Mouse (Mus musculus) liver (tissue): Measurements from ENCODE around the gene Olfr794.

Experiments
- DNase-seq: peaks from one replicate; pipeline ENCODE4 v3.0.0-alpha.2; 2020; ENCODE audit warnings: mixed read lengths

The Olfr794 gene

DNA sequence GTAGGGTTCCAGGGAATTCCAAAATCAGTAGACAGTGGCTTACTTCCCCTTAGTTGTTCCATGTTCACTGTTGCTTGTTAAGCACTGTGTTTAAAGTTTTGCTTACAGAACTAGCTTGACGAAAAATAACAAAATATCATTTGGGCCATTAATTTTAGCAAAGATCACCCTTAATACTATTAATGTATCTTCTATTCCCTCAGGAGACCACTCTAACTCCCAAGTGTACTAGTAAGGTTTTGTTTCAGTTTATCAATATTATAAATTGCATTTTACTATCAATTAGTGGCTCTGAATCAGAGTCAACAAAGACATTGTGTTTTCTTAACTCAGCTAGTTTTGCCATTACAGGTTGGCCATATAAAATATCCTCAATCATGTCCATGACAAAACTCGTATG, at the start of gene Olfr794:
Olfr794 (plus strand) TSS at position 301 of the 400 bp plus-strand sequence.
- DNase-seq = no peak

DNA sequence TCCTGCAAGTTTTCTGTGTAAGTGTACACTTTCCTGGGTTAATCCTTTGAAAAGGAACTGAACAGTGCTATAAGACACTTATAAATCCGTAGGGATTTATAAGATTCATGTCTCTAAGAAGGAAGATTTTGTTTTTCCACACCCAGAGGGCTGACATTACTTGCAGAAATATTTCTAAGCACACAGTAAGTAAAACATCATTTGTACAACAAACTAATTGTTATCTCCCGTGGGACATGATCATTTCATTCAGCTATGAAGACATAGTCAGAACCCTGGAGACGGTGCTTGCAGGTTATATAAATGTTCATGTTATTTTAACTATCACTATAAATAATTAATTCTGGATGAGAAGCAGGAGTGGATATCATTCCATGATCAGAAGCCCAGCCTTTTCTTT, 46.0 kb upstream of the Olfr794 start, which contains the start of gene Olfr791:
Olfr791 (plus strand) TSS at position 301 of the 400 bp plus-strand sequence.
- DNase-seq = no peak

DNA sequence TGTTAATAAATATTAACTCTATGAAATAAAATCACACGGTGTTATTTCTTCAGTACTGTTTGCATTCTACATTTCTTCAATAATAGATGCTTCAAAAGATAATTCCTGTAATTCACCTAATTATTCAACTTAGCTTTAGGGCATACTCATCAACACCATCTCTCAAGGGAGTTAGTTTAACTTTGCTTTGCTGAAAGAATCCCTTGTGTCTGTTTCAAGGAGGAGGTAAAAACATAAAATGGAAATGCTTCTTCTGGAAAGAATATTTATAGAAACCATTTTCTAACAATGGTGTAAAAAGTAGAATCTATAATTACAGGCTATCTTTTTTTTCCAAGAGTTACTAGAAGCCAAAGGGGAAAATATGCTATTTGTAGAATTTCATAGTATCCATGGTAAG, 28.6 kb upstream of the Olfr794 start, which contains the start of gene Olfr792:
Olfr792 (plus strand) TSS at position 301 of the 400 bp plus-strand sequence.
- no peak for DNase-seq

GRCm38 (mm10) chr10:129549354-129549753, 18.1 kb upstream of the Olfr794 start:
- no peak for DNase-seq

GRCm38 (mm10) chr10:129577066-129577465, 9.6 kb downstream of the Olfr794 start:
- DNase-seq = no peak

GRCm38 (mm10) chr10:129612470-129612869, 45.0 kb downstream of the Olfr794 start, which contains the start of gene Olfr796:
Gene Olfr796, minus strand, starts transcription at chr10:129612570.
- no peak for DNase-seq

- DNase-seq = no peak
Measured at GRCm38 (mm10) chr10:129621724-129622123, 54.3 kb downstream of the Olfr794 start.
